Mouse (Mus musculus): Measurements from ENCODE around the gene Dmtf1. TPM values are rescaled to one million over a fixed set of nuclear protein-coding genes. Genes with fewer than 3 reads are reported as not detected.

Dmtf1 gene
- polyA plus RNA-seq, 1 experiment from 2014 or later = 33.3 TPM

DNA sequence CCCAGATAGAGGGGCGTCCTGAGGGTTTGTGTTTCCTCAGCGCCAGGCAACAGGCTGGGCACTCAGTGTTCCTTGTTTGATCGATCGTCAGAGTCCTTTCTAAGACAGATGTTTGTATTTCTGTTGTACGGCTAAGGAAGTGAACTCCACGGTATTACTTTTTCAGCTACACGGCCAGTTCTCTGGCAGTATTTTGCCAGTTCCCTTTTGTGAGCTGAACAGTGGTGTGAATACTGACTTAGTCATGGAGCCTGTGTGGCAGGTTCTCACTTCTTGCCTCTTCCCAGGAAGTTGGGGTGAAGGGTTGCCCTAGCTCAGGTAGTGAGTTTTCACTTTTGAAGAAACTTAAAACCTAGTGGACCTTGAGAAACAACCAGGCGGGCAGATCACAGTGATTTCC lies 57.6 kb downstream of the Dmtf1 start:
- Histone ChIP-seq H3K9me3 (ENCODE audit: low read length) (no peaks in the 10 kb centered on the region), H3K4me3 (ENCODE audit: low read depth, low read length) (0 out of 2 replicates have a peak overlapping the region, but pooled peaks have one; percentile 1), H3K9ac (replicated peaks; ENCODE audit: low read depth) (no peak overlapping the region), H3K4me1 (ENCODE audit: insufficient read depth, low read depth, low read length) (peaks cover 15% of the 10 kb centered on the region), H3K4me2 (replicated peaks; ENCODE audit: low read depth, low read length) (peak overlapping the region; percentile 34), H3K27me3 (replicated peaks; ENCODE audit: insufficient read depth, low read length) (no peaks in the 10 kb centered on the region), H3K36me3 (ENCODE audit: insufficient read depth, low read length) (no peaks in the 10 kb centered on the region), H3K27ac (ENCODE audit: low read length) (peak overlapping the region; percentile 39)
- ATAC-seq (no peak), DNase-seq (ENCODE audit: low spot score) (no peak)
- 31% methylated on average over 8 of the region's 8 CpGs for WGBS
- TF ChIP-seq CTCF (IDR thresholded peaks at IDR 0.05) (no peak), EP300 (IDR thresholded peaks at IDR 0.05) (no peak; the same call in 1 of the 2 replicates)

DNA sequence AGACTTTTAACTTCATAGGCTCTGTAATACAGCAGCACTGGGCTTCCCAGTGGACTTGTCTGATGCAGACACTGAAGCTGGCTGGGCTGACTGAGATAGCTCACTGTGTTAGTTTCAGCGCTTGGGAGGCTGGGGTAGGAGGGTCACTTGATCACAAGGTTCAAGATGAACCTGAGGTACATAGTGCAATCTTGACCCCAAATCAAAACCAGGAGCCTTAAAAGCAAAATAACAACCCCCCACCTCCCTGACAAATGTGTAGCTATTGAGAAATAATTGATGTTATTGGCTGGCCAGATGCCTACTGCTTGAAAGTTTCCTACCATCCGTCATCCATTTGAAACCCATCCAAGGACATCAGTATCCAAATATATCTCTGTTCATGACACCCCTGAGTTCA lies 58.9 kb downstream of the Dmtf1 start:
- peak overlapping the region; percentile 98 for H3K27ac ChIP-seq (ENCODE audit: low read length)
- ATAC-seq = no peak
- DNase-seq (ENCODE audit: low spot score) = no peak
- no peak for TF ChIP-seq EP300 (IDR thresholded peaks at IDR 0.05)
- H3K36me3 ChIP-seq (ENCODE audit: insufficient read depth, low read length) = no peaks in the 10 kb centered on the region
- H3K27me3 ChIP-seq (replicated peaks; ENCODE audit: insufficient read depth, low read length) = no peaks in the 10 kb centered on the region
- no peaks in the 10 kb centered on the region for H3K9me3 ChIP-seq (ENCODE audit: low read length)
- 0 out of 2 replicates have a peak overlapping the region, but pooled peaks have one; percentile 19 for H3K9ac ChIP-seq (replicated peaks; ENCODE audit: low read depth)
- peak overlapping the region; percentile 84 for H3K4me3 ChIP-seq (ENCODE audit: low read depth, low read length)
- peaks cover 12% of the 10 kb centered on the region for H3K4me1 ChIP-seq (ENCODE audit: insufficient read depth, low read depth, low read length)
- peak overlapping the region; percentile 53 for H3K4me2 ChIP-seq (replicated peaks; ENCODE audit: low read depth, low read length)
- WGBS = 75% methylated on average over 2 of the region's 2 CpGs

DNA sequence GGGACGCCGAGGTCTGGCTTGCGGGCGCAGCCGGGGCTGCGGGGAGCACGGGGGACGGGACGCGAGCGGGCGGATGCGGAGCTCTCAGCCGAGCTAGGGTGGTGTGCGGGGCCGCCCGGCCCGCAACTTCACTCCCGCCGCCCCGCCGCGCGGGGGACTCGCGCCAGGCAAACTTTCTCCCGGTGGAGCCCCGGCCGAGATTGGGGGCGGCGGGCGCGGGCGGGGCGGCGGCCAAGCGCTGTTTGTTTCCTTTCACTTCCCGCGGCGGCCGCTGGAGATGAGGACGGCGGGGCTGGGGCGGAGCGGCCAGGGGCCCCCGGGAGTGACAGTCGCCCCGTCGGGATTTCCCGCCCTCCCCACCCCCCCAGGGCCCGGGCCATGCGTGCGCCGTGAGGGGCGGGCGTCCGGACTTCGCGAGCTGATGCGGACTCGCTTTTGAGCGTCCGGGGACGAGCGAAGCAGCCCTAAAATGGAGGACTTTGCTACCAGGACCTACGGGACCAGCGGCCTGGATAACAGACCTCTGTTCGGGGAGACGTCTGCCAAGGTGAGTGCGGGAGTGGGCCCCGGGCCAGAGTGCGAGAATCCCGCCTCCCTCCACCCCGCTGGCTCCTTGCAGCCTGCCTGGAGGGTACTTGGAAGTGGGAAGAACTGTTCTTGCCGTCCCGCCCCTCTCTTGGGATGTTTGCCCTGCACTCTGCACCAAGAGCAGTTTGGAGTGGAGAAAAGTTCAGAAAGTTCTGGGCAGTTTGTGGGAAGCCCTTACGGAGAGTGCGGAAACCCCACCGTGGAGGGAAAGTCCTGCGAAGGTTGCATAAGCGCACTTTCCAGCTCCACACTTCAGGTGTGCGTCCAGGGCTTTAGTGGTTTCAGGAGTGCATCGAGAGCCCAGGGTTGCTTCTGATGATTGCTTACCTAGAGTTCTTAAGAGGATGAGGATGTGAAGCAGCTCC lies 60.5 kb downstream of the Dmtf1 start:
- peak overlapping the region; percentile 98 for H3K27ac ChIP-seq (ENCODE audit: low read length)
- TF ChIP-seq CTCF (IDR thresholded peaks at IDR 0.05) = no peak
- TF ChIP-seq EP300 (IDR thresholded peaks at IDR 0.05) = peak; percentile 97
- H3K27me3 ChIP-seq (replicated peaks; ENCODE audit: insufficient read depth, low read length) = no peaks in the 10 kb centered on the region
- ATAC-seq (peak; percentile 90), DNase-seq (ENCODE audit: low spot score) (peak; percentile 96)
- WGBS = under 1% methylated on average over 54 of the region's 83 CpGs
- peak overlapping the region; percentile 89 for H3K9ac ChIP-seq (replicated peaks; ENCODE audit: low read depth)
- H3K36me3 ChIP-seq (ENCODE audit: insufficient read depth, low read length) = no peaks in the 10 kb centered on the region
- peak overlapping the region; percentile 53 for H3K4me2 ChIP-seq (replicated peaks; ENCODE audit: low read depth, low read length)
- no peaks in the 10 kb centered on the region for H3K9me3 ChIP-seq (ENCODE audit: low read length)
- H3K4me3 ChIP-seq (ENCODE audit: low read depth, low read length) = peak overlapping the region; percentile 84
- no peaks in the 10 kb centered on the region; the same call in 1 of the 2 replicates for H3K4me1 ChIP-seq (ENCODE audit: insufficient read depth, low read depth, low read length)

DNA sequence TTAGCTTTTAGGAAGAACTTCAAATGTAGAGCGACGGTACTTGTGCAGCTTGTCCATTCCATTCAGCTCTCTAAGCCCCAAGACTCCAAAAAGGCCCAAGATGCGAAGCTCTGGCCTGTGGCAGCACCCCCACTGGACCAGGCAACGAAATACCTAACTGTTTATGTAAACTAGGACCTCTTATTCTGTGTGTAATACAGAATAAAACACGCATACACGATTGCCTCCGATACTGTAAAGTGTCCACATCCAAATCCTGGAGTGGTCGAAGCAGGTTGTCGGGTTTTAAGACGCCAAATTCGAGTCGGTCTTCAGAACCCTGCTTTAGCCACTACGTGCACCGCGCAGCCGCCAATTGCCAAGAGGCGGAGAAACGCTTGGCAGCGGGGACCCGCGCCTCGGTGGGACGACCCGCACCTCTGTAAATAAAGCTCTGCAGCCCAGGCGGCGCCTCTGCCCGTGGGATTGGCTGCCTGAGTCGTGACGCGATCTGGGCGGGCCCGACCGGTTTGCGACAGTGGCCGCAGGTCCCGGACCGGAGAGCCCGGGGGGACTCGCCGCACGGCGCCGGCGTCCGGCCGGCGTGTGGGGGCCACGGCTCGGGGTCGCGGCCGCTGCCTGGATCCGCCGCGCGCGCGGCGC lies 61.2 kb downstream of the Dmtf1 start, which contains the start of gene Tmem243:
Gene Tmem243, plus strand, starts transcription at position 462 of the 642 bp plus-strand sequence.
- ATAC-seq (peak; percentile 87), DNase-seq (ENCODE audit: low spot score) (peak; percentile 93)
- H3K36me3 ChIP-seq (ENCODE audit: insufficient read depth, low read length) = no peaks in the 10 kb centered on the region
- peak within 1 kb of the TSS; percentile 84 for H3K4me3 ChIP-seq (ENCODE audit: low read depth, low read length)
- peak within 1 kb of the TSS; percentile 53 for H3K4me2 ChIP-seq (replicated peaks; ENCODE audit: low read depth, low read length)
- peak within 1 kb of the TSS; percentile 98 for H3K27ac ChIP-seq (ENCODE audit: low read length)
- under 1% methylated on average over 34 of the region's 59 CpGs for WGBS
- no peaks in the 10 kb centered on the region for H3K27me3 ChIP-seq (replicated peaks; ENCODE audit: insufficient read depth, low read length)
- no peaks in the 10 kb centered on the region for H3K9me3 ChIP-seq (ENCODE audit: low read length)
- no peaks in the 10 kb centered on the region; the same call in 1 of the 2 replicates for H3K4me1 ChIP-seq (ENCODE audit: insufficient read depth, low read depth, low read length)
- peak within 1 kb of the TSS; percentile 89 for H3K9ac ChIP-seq (replicated peaks; ENCODE audit: low read depth)
- TF ChIP-seq EP300 (IDR thresholded peaks at IDR 0.05) (no peak), CTCF (IDR thresholded peaks at IDR 0.05) (no peak)

DNA sequence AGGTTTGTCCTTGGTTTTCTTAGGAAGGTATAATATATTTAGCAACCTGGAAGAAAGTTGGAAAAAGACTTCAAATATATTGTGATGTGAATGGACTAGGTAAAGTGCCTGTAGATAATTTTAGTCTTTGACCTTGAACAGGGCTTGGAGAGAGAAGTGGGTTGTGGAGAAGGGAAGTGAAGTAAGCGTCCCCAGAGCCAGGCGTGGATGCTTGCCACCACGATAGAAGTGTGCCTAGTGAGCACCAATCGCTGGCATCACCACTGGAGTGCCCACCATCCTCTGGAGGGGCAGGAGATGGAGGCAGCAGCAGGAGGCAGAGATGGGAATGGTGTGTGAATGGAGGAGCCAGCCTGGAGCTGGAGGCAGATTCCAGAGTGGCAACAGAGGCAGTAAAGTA lies 68.1 kb downstream of the Dmtf1 start:
- ATAC-seq (no peak), DNase-seq (ENCODE audit: low spot score) (no peak)
- Histone ChIP-seq H3K36me3 (ENCODE audit: insufficient read depth, low read length) (no peaks in the 10 kb centered on the region), H3K27me3 (replicated peaks; ENCODE audit: insufficient read depth, low read length) (no peaks in the 10 kb centered on the region), H3K9me3 (ENCODE audit: low read length) (no peaks in the 10 kb centered on the region), H3K9ac (replicated peaks; ENCODE audit: low read depth) (no peak overlapping the region), H3K4me2 (replicated peaks; ENCODE audit: low read depth, low read length) (no peak overlapping the region), H3K27ac (ENCODE audit: low read length) (no peak overlapping the region), H3K4me3 (ENCODE audit: low read depth, low read length) (no peak overlapping the region), H3K4me1 (ENCODE audit: insufficient read depth, low read depth, low read length) (no peaks in the 10 kb centered on the region)
- TF ChIP-seq CTCF (IDR thresholded peaks at IDR 0.05) = no peak
- WGBS = 70% methylated on average over 4 of the region's 4 CpGs

DNA sequence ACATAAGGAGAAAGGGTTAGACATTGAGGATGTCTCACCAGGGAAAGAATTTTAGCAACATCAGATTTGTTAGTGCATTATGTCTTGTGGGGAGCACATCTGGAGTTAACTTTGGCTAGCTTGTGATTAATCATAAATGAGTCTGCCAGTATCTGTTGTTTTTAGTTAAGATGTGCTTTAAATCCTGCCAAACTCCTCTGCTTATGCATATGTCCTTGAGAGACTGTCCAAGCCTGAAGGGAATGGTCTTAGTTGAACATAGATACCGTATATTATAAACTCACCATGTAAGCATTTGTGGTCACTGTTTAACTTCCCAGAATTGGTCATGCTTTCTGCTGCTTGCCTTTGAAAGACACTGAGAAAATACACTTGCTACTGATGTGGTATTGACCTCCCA lies 68.9 kb downstream of the Dmtf1 start:
- no peaks in the 10 kb centered on the region for H3K9me3 ChIP-seq (ENCODE audit: low read length)
- H3K27ac ChIP-seq (ENCODE audit: low read length) = no peak overlapping the region
- H3K4me2 ChIP-seq (replicated peaks; ENCODE audit: low read depth, low read length) = no peak overlapping the region
- no peak for ATAC-seq
- no peak overlapping the region for H3K4me3 ChIP-seq (ENCODE audit: low read depth, low read length)
- no peaks in the 10 kb centered on the region for H3K36me3 ChIP-seq (ENCODE audit: insufficient read depth, low read length)
- no peak overlapping the region for H3K9ac ChIP-seq (replicated peaks; ENCODE audit: low read depth)
- H3K4me1 ChIP-seq (ENCODE audit: insufficient read depth, low read depth, low read length) = no peaks in the 10 kb centered on the region
- 80% methylated on average over 1 of the region's 1 CpGs for WGBS
- TF ChIP-seq EP300 (IDR thresholded peaks at IDR 0.05) (no peak), CTCF (IDR thresholded peaks at IDR 0.05) (no peak)
- no peaks in the 10 kb centered on the region for H3K27me3 ChIP-seq (replicated peaks; ENCODE audit: insufficient read depth, low read length)
- no peak for DNase-seq (ENCODE audit: low spot score)

All from lung, postnatal 0 days (tissue).